Mouse (Mus musculus): ENCODE data around the gene Prkd2.

The Prkd2 gene

GRCm38 (mm10) chr7:16919395-16920149 lies 76.9 kb downstream of the Prkd2 start:
- DNase-seq: no peak

Measured in cerebellum, postnatal 14 days (tissue).